Mouse (Mus musculus): Measurements from ENCODE around the gene Dchs2.

DNA sequence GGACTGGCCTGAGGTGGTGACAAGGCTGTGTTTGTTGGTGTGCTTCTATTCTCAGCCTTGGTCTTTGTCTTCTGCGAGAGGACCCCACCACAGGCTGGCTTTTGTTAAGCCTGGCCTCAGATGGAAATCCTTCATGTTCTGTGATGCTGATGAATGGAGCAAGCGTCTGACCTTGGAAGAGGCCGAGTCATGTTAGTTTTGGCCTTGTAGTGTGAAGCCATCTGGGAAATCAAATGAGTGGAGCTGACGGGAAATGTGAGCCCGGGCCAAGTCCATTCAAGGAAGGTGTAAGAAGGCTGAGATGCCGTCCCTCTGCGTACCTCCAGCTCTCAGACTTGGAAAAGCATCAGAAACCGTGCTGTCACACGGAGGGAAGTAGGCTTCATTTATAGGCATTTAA lies 81.9 kb downstream of the Dchs2 start:
- TF ChIP-seq CTCF (IDR thresholded peaks at IDR 0.05; ENCODE audit: extremely low read depth, insufficient read depth, insufficient read length, insufficient replicate concordance) (no peak), POLR2A (IDR thresholded peaks at IDR 0.05; ENCODE audit: low read depth, low read length) (no peak)

Data from spleen, adult 2 months (tissue).